Mouse (Mus musculus) MEL (cell line): ENCODE data around the gene Myo3b.

Source experiments
- CHD1 ChIP-seq: IDR thresholded peaks from 2 replicates; pipeline ENCODE4 v1.6.1; 2012; ENCODE audit warnings: low read depth, mild to moderate bottlenecking, inconsistent platforms, low read length, improper control_type of control experiment
- CHD2 ChIP-seq: IDR thresholded peaks from 2 replicates; pipeline ENCODE4 v1.6.1; 2011; ENCODE audit warnings: low read length, improper control_type of control experiment
- CTCF ChIP-seq, 3 experiments: IDR thresholded peaks in 2 of 3; conservative IDR thresholded peaks in 1 of 3; 2 replicates each; pipeline ENCODE4 v1.5.1; 2011 to 2012; ENCODE audit warnings: low read length in 3 of 3, low read depth in 2 of 3, mild to moderate bottlenecking in 2 of 3, improper control_type of control experiment in 1 of 3, inconsistent platforms in 1 of 3, mixed read lengths in 1 of 3, moderate library complexity in 1 of 3; ENCODE audit not compliant: control insufficient read depth in 1 of 3, insufficient read depth in 1 of 3, poor library complexity in 1 of 3, severe bottlenecking in 1 of 3
- EP300 ChIP-seq, 2 experiments: IDR thresholded peaks; 2 replicates each; pipeline ENCODE4 v1.6.1; 2011; ENCODE audit warnings: improper control_type of control experiment in 2 of 2, low read length in 2 of 2, low read depth in 1 of 2, mild to moderate bottlenecking in 1 of 2
- ETS1 ChIP-seq: IDR thresholded peaks from 2 replicates; pipeline ENCODE4 v1.6.1; 2012; ENCODE audit warnings: low read depth, mild to moderate bottlenecking, inconsistent platforms, low read length, improper control_type of control experiment, moderate library complexity
- GATA1 ChIP-seq: IDR thresholded peaks from 2 replicates; pipeline ENCODE4 v1.6.1; 2011; ENCODE audit warnings: low read depth, low read length, improper control_type of control experiment
- JUND ChIP-seq: IDR thresholded peaks from 2 replicates; pipeline ENCODE4 v1.6.1; 2011; ENCODE audit warnings: low read depth, mild to moderate bottlenecking, improper control_type of control experiment, low read length
- KAT2A ChIP-seq: conservative IDR thresholded peaks from 2 replicates; pipeline ENCODE4 v1.6.1; 2012; ENCODE audit warnings: low read depth, low read length, improper control_type of control experiment, inconsistent platforms
- MXI1 ChIP-seq: IDR thresholded peaks from 2 replicates; pipeline ENCODE4 v1.6.1; 2011; ENCODE audit warnings: mild to moderate bottlenecking, low read depth, low read length, improper control_type of control experiment
- NRF1 ChIP-seq: IDR thresholded peaks from 2 replicates; pipeline ENCODE4 v1.6.1; 2014; ENCODE audit warnings: low read depth, mild to moderate bottlenecking, inconsistent platforms, low read length, improper control_type of control experiment, moderate library complexity; ENCODE audit not compliant: poor library complexity, insufficient read depth, severe bottlenecking
- POLR2A ChIP-seq, 2 experiments: IDR thresholded peaks; 2 replicates each; pipeline ENCODE4 v1.6.1; 2011 to 2012; ENCODE audit warnings: low read length in 2 of 2, mild to moderate bottlenecking in 2 of 2, control low read depth in 1 of 2, improper control_type of control experiment in 1 of 2, low read depth in 1 of 2, moderate library complexity in 1 of 2; ENCODE audit not compliant: control insufficient read depth in 1 of 2, insufficient read depth in 1 of 2, poor library complexity in 1 of 2
- SIN3A ChIP-seq: IDR thresholded peaks from 2 replicates; pipeline ENCODE4 v1.6.1; 2012; ENCODE audit warnings: low read length, improper control_type of control experiment, inconsistent platforms
- ZNF384 ChIP-seq: IDR thresholded peaks from 2 replicates; pipeline ENCODE4 v1.6.1; 2012; ENCODE audit warnings: low read depth, mild to moderate bottlenecking, inconsistent platforms, low read length, improper control_type of control experiment

GRCm38 (mm10) chr2:70018236-70018635 is 20.7 kb upstream of the Myo3b start:
- TF ChIP-seq ZNF384 (no peak), GATA1 (no peak), NRF1 (no peak), CTCF (IDR thresholded peaks at IDR 0.05 in 2 of 3, conservative IDR thresholded peaks at IDR 0.05 in 1 of 3; ENCODE audit: control insufficient read depth in 1 of 3, insufficient read depth in 1 of 3, low read depth in 2 of 3, low read length in 3 of 3, poor library complexity in 1 of 3, severe bottlenecking in 1 of 3) (no peak), POLR2A (IDR thresholded peaks at IDR 0.05; ENCODE audit: control insufficient read depth in 1 of 2, insufficient read depth in 1 of 2, low read depth in 1 of 2, low read length in 2 of 2, poor library complexity in 1 of 2) (no peak), ETS1 (no peak), EP300 (IDR thresholded peaks at IDR 0.05; ENCODE audit: low read depth in 1 of 2, low read length in 2 of 2) (no peak), JUND (no peak), KAT2A (no peak), SIN3A (0 out of 2 replicates have a peak, but pooled peaks have one; percentile 12), CHD1 (no peak), MXI1 (peak; percentile 31; the same call in 1 of the 2 replicates), CHD2 (no peak)
